Mouse (Mus musculus) spleen, adult 2 months (tissue): ENCODE measurements around the gene Prkd2. TPM values are rescaled to one million over a fixed set of nuclear protein-coding genes. Genes with fewer than 3 reads are reported as not detected.

Experiments used
- DNase-seq, 2 experiments: peaks; one replicate each; pipeline versions ENCODE4 v3.0.0 to v3.0.0-alpha.2; 2012 to 2021; ENCODE audit warnings: low spot score in 2 of 2, low read depth in 1 of 2
- H3K27ac ChIP-seq: fragments of 200-500 bp; 2 replicates; pipeline ENCODE4 v1.5.1; 2012; ENCODE audit warnings: low read length, inconsistent platforms; ENCODE audit not compliant: insufficient read depth
- H3K27me3 ChIP-seq: fragments of 200-500 bp; 2 replicates; pipeline ENCODE4 v1.6.1; 2012; ENCODE audit warnings: mild to moderate bottlenecking, moderate library complexity, low read length, inconsistent platforms; ENCODE audit not compliant: control insufficient read depth, insufficient read depth
- H3K36me3 ChIP-seq: fragments of 200-500 bp; 2 replicates; pipeline ENCODE4 v1.6.1; 2012; ENCODE audit warnings: mild to moderate bottlenecking, low read length, inconsistent platforms; ENCODE audit not compliant: control insufficient read depth, insufficient read depth
- H3K4me1 ChIP-seq: fragments of 200-500 bp; 2 replicates; pipeline ENCODE4 v1.6.1; 2011; ENCODE audit warnings: inconsistent platforms; ENCODE audit not compliant: control insufficient read depth, insufficient read depth, insufficient read length
- H3K4me3 ChIP-seq: fragments of 200-500 bp; 2 replicates; pipeline ENCODE4 v1.5.1; 2011; ENCODE audit warnings: mild to moderate bottlenecking, inconsistent platforms; ENCODE audit not compliant: insufficient read depth, insufficient read length; ENCODE audit errors: extremely low read depth
- CTCF ChIP-seq: fragments of 200-500 bp; IDR thresholded peaks from 2 replicates; pipeline ENCODE4 v1.5.1; 2011; ENCODE audit warnings: mild to moderate bottlenecking, inconsistent platforms; ENCODE audit not compliant: insufficient read depth, insufficient read length, insufficient replicate concordance; ENCODE audit errors: extremely low read depth
- POLR2A ChIP-seq: fragments of 200-500 bp; IDR thresholded peaks from 2 replicates; pipeline ENCODE4 v1.6.1; 2011; ENCODE audit warnings: low read depth, low read length, inconsistent platforms
- WGBS: fragments of 180-500 bp; shearing (Covaris S2); methylation state at CpG from one replicate; pipeline ENCODE4 v1.1.7; 2018; 5-methylcytosine and 5-hydroxymethylcytosine counted together
- polyA plus RNA-seq: library from polyadenylated mRNA; depleted of rRNA; stranded (reverse); fragments of >200 nt; gene quantifications from 2 replicates; pipeline ENCODE4 v1.2.3, GENCODE M21; 2012

Gene Prkd2
- polyA plus RNA-seq, 1 experiment = 205 TPM

GRCm38 (mm10) chr7:16874190-16874589, 31.5 kb downstream of the Prkd2 start:
- Histone ChIP-seq H3K4me3 (no peak overlapping the region), H3K27ac (peak overlapping the region; percentile 19; the same call in 1 of the 2 replicates)
- TF ChIP-seq POLR2A (no peak), CTCF (peak; percentile 93)

GRCm38 (mm10) chr7:16874756-16875309, 32.1 kb downstream of the Prkd2 start:
- H3K36me3 ChIP-seq = peaks cover 10% of the 10 kb centered on the region
- H3K4me1 ChIP-seq = peaks cover 6% of the 10 kb centered on the region
- no peak overlapping the region for H3K27ac ChIP-seq
- under 1% methylated on average over 32 of the region's 33 CpGs for WGBS
- no peaks in the 10 kb centered on the region for H3K27me3 ChIP-seq
- TF ChIP-seq CTCF (no peak), POLR2A (no peak)
- DNase-seq = peak; percentile 96 to 97
- peak overlapping the region; percentile 31 for H3K4me3 ChIP-seq

More at GRCm38 (mm10) chr7:16874190-16874589, 31.5 kb downstream of the Prkd2 start:
- Histone ChIP-seq H3K4me1 (peaks cover 6% of the 10 kb centered on the region), H3K36me3 (peaks cover 16% of the 10 kb centered on the region), H3K27me3 (no peaks in the 10 kb centered on the region)
- WGBS = 2% methylated on average over 17 of the region's 17 CpGs
- DNase-seq = peak; percentile 65 to 80

DNA sequence AGATGAGACGGTGACA, 32.4 kb downstream of the Prkd2 start, which contains the start of gene Dact3:
Gene Dact3, plus strand, starts transcription at position 8 of the 16 bp plus-strand sequence.
- Histone ChIP-seq H3K27me3 (no peaks in the 10 kb centered on the region), H3K27ac (peak within 1 kb of the TSS; percentile 19; the same call in 1 of the 2 replicates), H3K36me3 (peaks cover 7% of the 10 kb centered on the region), H3K4me3 (peak within 1 kb of the TSS; percentile 54), H3K4me1 (peaks cover 6% of the 10 kb centered on the region)
- 0% methylated on average over 1 of the region's 1 CpGs for WGBS
- no peak for DNase-seq
- TF ChIP-seq POLR2A (no peak), CTCF (no peak)

DNA sequence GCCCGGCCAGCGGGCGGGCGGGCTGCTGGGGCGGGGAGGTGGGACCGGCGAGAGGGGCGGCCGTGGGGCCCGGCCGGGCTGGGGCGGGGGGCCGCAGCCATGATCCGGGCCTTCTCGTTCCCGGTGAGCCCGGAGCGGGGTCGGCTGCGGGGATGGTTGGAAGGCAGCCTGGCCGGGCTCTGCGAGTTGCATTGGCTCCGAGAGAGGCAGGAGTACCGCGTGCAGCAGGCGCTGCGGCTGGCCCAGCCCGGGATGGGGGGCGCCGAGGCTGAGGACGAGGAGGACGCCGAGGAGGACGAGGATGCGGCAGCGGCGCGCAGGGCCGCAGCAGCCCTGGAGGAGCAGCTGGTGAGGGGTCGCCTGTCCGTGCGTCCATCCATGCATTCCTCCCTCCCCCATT, 32.6 kb downstream of the Prkd2 start:
- peaks cover 6% of the 10 kb centered on the region for H3K36me3 ChIP-seq
- H3K27me3 ChIP-seq = no peaks in the 10 kb centered on the region
- no peak for TF ChIP-seq CTCF
- TF ChIP-seq POLR2A = no peak
- 2% methylated on average over 35 of the region's 42 CpGs for WGBS
- peaks cover 6% of the 10 kb centered on the region for H3K4me1 ChIP-seq
- DNase-seq = no peak
- no peak overlapping the region for H3K27ac ChIP-seq
- H3K4me3 ChIP-seq = peak overlapping the region; percentile 54

DNA sequence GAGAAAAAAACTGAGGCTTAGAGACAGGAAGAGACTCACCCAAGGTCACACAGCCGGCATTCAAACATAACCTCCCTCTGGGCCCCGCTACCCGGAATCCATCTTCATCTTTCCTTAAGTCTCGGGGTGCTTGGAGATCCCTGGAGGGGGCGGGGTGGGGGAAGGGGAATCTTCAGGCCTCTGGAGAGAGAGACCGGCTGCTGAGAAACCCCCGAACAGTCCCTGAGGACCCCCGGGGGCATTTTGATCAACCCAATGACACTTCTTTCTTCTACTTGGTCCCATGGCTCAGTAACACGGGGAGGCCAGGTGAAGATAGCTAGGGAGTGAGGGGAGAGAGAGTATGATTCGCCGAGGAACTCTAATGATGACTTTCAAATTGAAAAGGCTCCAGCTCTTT, 33.3 kb downstream of the Prkd2 start:
- DNase-seq = no peak
- peaks cover 6% of the 10 kb centered on the region for H3K4me1 ChIP-seq
- H3K27me3 ChIP-seq = no peaks in the 10 kb centered on the region
- no peak overlapping the region for H3K27ac ChIP-seq
- H3K4me3 ChIP-seq = no peak overlapping the region
- no peak for TF ChIP-seq CTCF
- no peak for TF ChIP-seq POLR2A
- WGBS = 36% methylated on average over 11 of the region's 11 CpGs
- H3K36me3 ChIP-seq = peaks cover 3% of the 10 kb centered on the region

GRCm38 (mm10) chr7:16876608-16877007, 33.9 kb downstream of the Prkd2 start:
- Histone ChIP-seq H3K27me3 (no peaks in the 10 kb centered on the region), H3K4me1 (peaks cover 6% of the 10 kb centered on the region), H3K27ac (no peak overlapping the region), H3K36me3 (peaks cover 1% of the 10 kb centered on the region), H3K4me3 (0 out of 2 replicates have a peak overlapping the region, but pooled peaks have one; percentile 4)
- no peak for TF ChIP-seq POLR2A
- no peak for TF ChIP-seq CTCF
- 20% methylated on average over 13 of the region's 13 CpGs for WGBS
- DNase-seq = no peak

- no peak for DNase-seq
- Histone ChIP-seq H3K27me3 (no peaks in the 10 kb centered on the region), H3K27ac (no peak overlapping the region), H3K36me3 (no peaks in the 10 kb centered on the region), H3K4me3 (no peak overlapping the region), H3K4me1 (peaks cover 6% of the 10 kb centered on the region)
- 79% methylated on average over 3 of the region's 3 CpGs for WGBS
- TF ChIP-seq CTCF (no peak), POLR2A (no peak)
Observed at GRCm38 (mm10) chr7:16877717-16878116, 35.0 kb downstream of the Prkd2 start.

GRCm38 (mm10) chr7:16879796-16880547, 37.3 kb downstream of the Prkd2 start:
- no peak for DNase-seq
- Histone ChIP-seq H3K27ac (no peak overlapping the region), H3K4me3 (no peak overlapping the region), H3K4me1 (peaks cover 6% of the 10 kb centered on the region), H3K27me3 (peaks cover 5% of the 10 kb centered on the region), H3K36me3 (no peaks in the 10 kb centered on the region)
- TF ChIP-seq POLR2A (no peak), CTCF (no peak)
- 73% methylated on average over 9 of the region's 9 CpGs for WGBS
